Mouse (Mus musculus) ES-E14 (cell line): ENCODE results near the gene Trpm4.

Source experiments
- HCFC1 ChIP-seq: IDR thresholded peaks from 2 replicates; pipeline ENCODE4 v1.6.1; 2012; ENCODE audit warnings: low read length, inconsistent platforms, borderline replicate concordance; ENCODE audit not compliant: insufficient read depth
- MAFK ChIP-seq: IDR thresholded peaks from 2 replicates; pipeline ENCODE4 v1.6.1; 2014; ENCODE audit warnings: mild to moderate bottlenecking, low read depth, low read length, inconsistent platforms; ENCODE audit not compliant: insufficient read depth

DNA sequence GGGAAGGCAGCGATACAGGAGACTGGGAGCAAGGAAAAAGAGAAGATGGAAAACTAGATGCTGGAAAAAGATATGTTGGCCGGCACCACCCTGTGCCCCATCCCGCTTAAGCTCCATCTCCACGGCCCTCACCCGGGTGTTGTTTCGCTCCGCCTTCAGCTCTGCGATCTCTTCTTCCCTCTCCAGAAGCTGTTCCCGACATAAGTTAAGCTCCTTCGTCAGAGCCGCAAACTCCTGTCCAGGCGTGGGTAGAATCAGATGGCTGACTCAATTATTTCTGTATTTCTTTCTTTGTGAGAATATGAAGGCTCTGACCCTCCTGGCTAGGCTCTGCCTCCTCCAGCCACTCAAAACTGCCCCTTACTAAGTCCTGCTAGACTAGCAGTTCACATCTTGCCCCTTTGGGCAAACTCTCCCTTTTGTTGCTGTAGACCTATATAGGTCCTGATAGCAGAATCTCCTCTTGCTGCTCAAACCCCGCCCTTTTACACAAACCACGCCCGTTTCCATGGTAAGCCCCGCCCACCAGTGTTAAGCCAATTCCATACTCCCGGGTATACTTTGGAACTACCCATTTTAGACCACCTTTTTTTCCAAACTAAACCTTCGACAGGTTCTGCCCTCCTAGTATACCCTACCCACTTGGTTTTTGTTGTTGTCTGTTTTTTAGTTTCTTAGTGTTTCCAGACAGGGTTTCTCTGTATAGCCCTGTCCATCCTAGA is 27.0 kb upstream of the Trpm4 start:
- TF ChIP-seq HCFC1 (no peak), MAFK (no peak)
